Mouse (Mus musculus): ENCODE measurements at regions not wholly inside any gene's neighbourhood (a gene's known extent, or its start where the extent isn't known, plus 50 kb on each side); places are given as distances from the start of the nearest gene placed in this dataset.

DNA sequence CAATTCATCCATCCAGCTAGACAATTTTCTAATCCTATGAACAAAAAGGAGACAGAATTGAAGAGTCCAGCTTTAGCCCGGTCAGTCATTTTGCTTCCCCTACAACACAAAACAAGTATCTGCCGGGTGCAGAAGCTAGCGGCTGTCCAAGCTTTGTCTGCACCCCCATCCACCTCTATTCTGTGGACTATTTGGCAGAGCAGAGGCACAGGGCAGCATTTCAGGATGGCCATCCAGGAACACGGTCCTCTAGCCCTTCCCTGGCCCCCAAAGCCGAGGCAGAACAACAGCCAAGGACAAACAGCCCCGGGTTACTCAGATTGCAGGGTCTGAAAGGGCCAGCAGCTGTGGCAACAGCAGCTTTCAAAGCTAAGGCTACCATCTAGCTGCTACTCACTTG lies 358.6 kb downstream of the Sec23a start:
- Histone ChIP-seq H3K4me1 (ENCODE audit: control insufficient read depth, low read depth, low read length) (no peaks in the 10 kb centered on the region), H3K9ac (ENCODE audit: low read depth, low read length) (no peak overlapping the region), H3K9me3 (replicated peaks; ENCODE audit: control insufficient read depth, low read length) (no peaks in the 10 kb centered on the region), H3K27me3 (ENCODE audit: control insufficient read depth, insufficient read depth, low read depth, low read length) (no peaks in the 10 kb centered on the region), H3K4me3 (ENCODE audit: low read depth, low read length) (no peak overlapping the region), H3K36me3 (ENCODE audit: control insufficient read depth, insufficient read depth) (no peaks in the 10 kb centered on the region), H3K4me2 (ENCODE audit: low read depth, low read length) (no peak overlapping the region), H3K27ac (ENCODE audit: low read length) (no peak overlapping the region)
- no peak for ATAC-seq (ENCODE audit: low read depth)
- whole genome bisulfite sequencing (ENCODE audit: insufficient replicate concordance): 61% methylated on average over 6 of the region's 6 CpGs

DNA sequence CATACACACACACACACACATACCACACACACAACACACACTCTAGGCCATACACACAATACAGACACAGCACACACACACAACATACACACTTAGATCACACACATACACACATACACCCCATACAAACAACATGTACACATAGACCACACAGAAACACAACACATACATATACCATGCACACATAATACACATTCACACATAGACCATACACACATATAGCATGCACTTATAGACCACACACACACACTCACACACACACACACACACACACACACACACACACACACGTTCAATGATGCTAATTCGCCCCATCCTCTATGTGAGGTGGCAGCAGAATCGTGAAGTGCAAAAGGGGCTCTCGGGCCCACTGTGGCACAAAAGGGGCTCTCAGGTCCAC lies 359.1 kb downstream of the Sec23a start:
- Histone ChIP-seq H3K4me3 (ENCODE audit: low read depth, low read length) (no peak overlapping the region), H3K4me2 (ENCODE audit: low read depth, low read length) (no peak overlapping the region), H3K27ac (ENCODE audit: low read length) (no peak overlapping the region), H3K9ac (ENCODE audit: low read depth, low read length) (no peak overlapping the region), H3K9me3 (replicated peaks; ENCODE audit: control insufficient read depth, low read length) (no peaks in the 10 kb centered on the region), H3K27me3 (ENCODE audit: control insufficient read depth, insufficient read depth, low read depth, low read length) (no peaks in the 10 kb centered on the region), H3K4me1 (ENCODE audit: control insufficient read depth, low read depth, low read length) (no peaks in the 10 kb centered on the region), H3K36me3 (ENCODE audit: control insufficient read depth, insufficient read depth) (no peaks in the 10 kb centered on the region)
- WGBS (ENCODE audit: insufficient replicate concordance): 73% methylated on average over 4 of the region's 4 CpGs
- ATAC-seq (ENCODE audit: low read depth): no peak

DNA sequence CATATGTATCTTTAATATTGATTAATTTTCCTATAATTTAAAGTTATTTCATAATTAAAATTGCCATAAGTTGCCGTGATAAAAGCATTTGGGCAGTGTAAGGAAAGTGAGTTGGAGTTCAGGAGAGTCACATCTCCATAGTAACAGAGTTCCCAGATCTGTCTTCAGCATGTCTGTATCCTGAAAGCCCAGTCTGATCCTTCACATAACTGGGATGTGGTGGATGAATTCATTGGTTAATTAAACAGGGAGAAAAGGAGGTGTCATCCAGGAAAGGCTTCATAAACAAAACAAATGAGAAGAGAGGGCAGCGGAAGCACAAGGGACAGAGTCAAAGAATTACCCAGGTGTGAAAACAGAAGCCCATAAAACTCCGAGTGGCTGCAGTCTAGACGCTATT lies 363.5 kb downstream of the Sec23a start:
- no peak for ATAC-seq (ENCODE audit: low read depth)
- Histone ChIP-seq H3K4me1 (ENCODE audit: control insufficient read depth, low read depth, low read length) (no peaks in the 10 kb centered on the region), H3K9me3 (replicated peaks; ENCODE audit: control insufficient read depth, low read length) (no peaks in the 10 kb centered on the region), H3K36me3 (ENCODE audit: control insufficient read depth, insufficient read depth) (no peaks in the 10 kb centered on the region), H3K27ac (ENCODE audit: low read length) (no peak overlapping the region), H3K4me3 (ENCODE audit: low read depth, low read length) (no peak overlapping the region), H3K27me3 (ENCODE audit: control insufficient read depth, insufficient read depth, low read depth, low read length) (no peaks in the 10 kb centered on the region), H3K4me2 (ENCODE audit: low read depth, low read length) (no peak overlapping the region), H3K9ac (ENCODE audit: low read depth, low read length) (no peak overlapping the region)
- WGBS (ENCODE audit: insufficient replicate concordance): 39% methylated on average over 4 of the region's 4 CpGs

DNA sequence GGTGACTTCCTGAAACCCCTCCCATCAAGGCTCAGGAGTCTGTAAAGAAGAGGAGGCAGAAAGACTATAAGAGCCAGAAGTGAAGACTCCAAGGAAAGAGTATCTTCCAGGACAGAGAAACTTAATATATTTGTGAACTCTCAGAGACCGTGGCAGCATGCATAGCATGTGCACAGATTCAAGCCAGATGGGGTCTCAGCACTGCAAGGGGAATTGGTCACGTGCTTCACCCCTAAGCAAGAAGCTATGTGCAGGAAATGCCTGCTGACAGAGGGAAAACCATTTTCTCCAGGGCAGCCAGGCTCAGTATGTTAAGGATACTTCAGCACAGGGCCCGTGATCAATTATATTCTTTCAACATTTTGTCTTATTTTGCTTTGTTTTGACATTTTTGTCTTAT lies 368.0 kb downstream of the Sec23a start:
- no peak for ATAC-seq (ENCODE audit: low read depth)
- no peak overlapping the region for H3K4me2 ChIP-seq (ENCODE audit: low read depth, low read length)
- H3K9ac ChIP-seq (ENCODE audit: low read depth, low read length): no peak overlapping the region
- no peak overlapping the region for H3K4me3 ChIP-seq (ENCODE audit: low read depth, low read length)
- no peaks in the 10 kb centered on the region for H3K4me1 ChIP-seq (ENCODE audit: control insufficient read depth, low read depth, low read length)
- WGBS (ENCODE audit: insufficient replicate concordance): 38% methylated on average over 3 of the region's 3 CpGs
- no peak overlapping the region for H3K27ac ChIP-seq (ENCODE audit: low read length)
- no peaks in the 10 kb centered on the region for H3K9me3 ChIP-seq (replicated peaks; ENCODE audit: control insufficient read depth, low read length)
- no peaks in the 10 kb centered on the region for H3K27me3 ChIP-seq (ENCODE audit: control insufficient read depth, insufficient read depth, low read depth, low read length)
- H3K36me3 ChIP-seq (ENCODE audit: control insufficient read depth, insufficient read depth): no peaks in the 10 kb centered on the region

DNA sequence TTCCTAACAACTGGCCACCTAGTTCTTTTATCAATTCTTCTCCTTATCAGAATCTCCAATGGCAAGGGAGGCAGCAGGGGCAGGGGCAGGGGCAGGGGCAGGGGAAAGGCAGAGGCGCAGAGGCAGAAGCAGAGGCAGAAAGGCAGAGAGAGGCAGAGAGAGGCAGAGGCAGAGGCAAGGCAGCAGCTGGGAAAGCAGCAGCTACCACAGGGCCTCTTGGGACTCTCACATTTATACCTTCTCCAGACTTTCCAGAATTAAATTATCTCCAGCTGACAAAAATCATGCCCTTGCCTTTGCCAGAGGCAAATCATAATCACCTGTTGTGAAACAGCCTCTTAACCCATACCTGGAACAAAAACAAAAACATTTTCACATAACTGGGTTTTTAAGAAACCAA lies 370.4 kb upstream of the Clec14a start:
- Histone ChIP-seq H3K4me1 (ENCODE audit: control insufficient read depth, low read depth, low read length) (no peaks in the 10 kb centered on the region), H3K4me3 (ENCODE audit: low read depth, low read length) (no peak overlapping the region), H3K36me3 (ENCODE audit: control insufficient read depth, insufficient read depth) (no peaks in the 10 kb centered on the region), H3K9ac (ENCODE audit: low read depth, low read length) (no peak overlapping the region), H3K4me2 (ENCODE audit: low read depth, low read length) (no peak overlapping the region), H3K27me3 (ENCODE audit: control insufficient read depth, insufficient read depth, low read depth, low read length) (no peaks in the 10 kb centered on the region), H3K9me3 (replicated peaks; ENCODE audit: control insufficient read depth, low read length) (no peaks in the 10 kb centered on the region), H3K27ac (ENCODE audit: low read length) (no peak overlapping the region)
- ATAC-seq (ENCODE audit: low read depth): no peak
- 36% methylated on average over 1 of the region's 1 CpGs for WGBS (ENCODE audit: insufficient replicate concordance)

DNA sequence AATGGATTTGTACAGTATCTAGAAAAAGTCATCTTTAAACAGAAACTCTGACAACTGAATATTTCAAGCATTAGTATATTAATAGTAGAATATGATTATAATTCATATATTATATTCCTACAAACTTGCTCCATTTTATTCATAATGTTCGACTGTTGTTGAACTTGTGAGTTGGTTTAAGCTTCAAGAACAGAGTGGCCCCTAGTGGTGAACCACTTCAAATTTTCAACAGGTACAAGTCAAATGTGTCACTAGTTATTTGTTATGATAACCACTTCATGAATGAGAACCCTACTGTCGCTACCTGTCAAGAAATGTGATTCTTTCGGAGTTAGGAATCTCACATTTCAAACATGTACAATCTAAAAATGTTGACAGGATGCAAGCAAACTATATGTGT lies 369.2 kb upstream of the Clec14a start:
- no peak overlapping the region for H3K9ac ChIP-seq (ENCODE audit: low read depth, low read length)
- no peaks in the 10 kb centered on the region for H3K36me3 ChIP-seq (ENCODE audit: control insufficient read depth, insufficient read depth)
- no peak overlapping the region for H3K4me2 ChIP-seq (ENCODE audit: low read depth, low read length)
- H3K27ac ChIP-seq (ENCODE audit: low read length): no peak overlapping the region
- no peak overlapping the region for H3K4me3 ChIP-seq (ENCODE audit: low read depth, low read length)
- no peaks in the 10 kb centered on the region for H3K9me3 ChIP-seq (replicated peaks; ENCODE audit: control insufficient read depth, low read length)
- no peaks in the 10 kb centered on the region for H3K4me1 ChIP-seq (ENCODE audit: control insufficient read depth, low read depth, low read length)
- WGBS (ENCODE audit: insufficient replicate concordance): 51% methylated on average over 3 of the region's 3 CpGs
- no peaks in the 10 kb centered on the region for H3K27me3 ChIP-seq (ENCODE audit: control insufficient read depth, insufficient read depth, low read depth, low read length)
- ATAC-seq (ENCODE audit: low read depth): no peak

DNA sequence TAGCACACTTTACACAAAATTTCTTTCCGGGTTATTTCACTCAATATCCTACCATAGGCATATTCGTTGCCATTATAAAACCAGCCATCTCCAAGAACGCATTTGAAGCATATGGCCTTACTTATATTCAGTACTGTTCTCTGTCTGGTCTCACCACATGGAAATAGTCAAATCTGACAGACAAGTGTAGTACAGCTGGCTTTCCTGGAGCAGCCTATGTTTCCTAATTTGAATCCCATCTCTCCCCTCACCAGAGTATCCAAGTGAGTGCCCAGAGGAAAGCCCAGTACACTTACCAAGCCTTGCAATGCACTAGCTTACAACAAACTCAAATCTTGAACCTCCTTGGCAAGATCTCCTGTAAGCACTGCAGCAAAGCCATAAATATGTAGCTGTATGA lies 363.4 kb upstream of the Clec14a start:
- Histone ChIP-seq H3K4me2 (ENCODE audit: low read depth, low read length) (no peak overlapping the region), H3K4me1 (ENCODE audit: control insufficient read depth, low read depth, low read length) (no peaks in the 10 kb centered on the region), H3K9me3 (replicated peaks; ENCODE audit: control insufficient read depth, low read length) (no peaks in the 10 kb centered on the region), H3K36me3 (ENCODE audit: control insufficient read depth, insufficient read depth) (no peaks in the 10 kb centered on the region), H3K27me3 (ENCODE audit: control insufficient read depth, insufficient read depth, low read depth, low read length) (no peaks in the 10 kb centered on the region), H3K9ac (ENCODE audit: low read depth, low read length) (no peak overlapping the region), H3K4me3 (ENCODE audit: low read depth, low read length) (no peak overlapping the region), H3K27ac (ENCODE audit: low read length) (no peak overlapping the region)
- no peak for ATAC-seq (ENCODE audit: low read depth)
- 65% methylated on average over 3 of the region's 3 CpGs for WGBS (ENCODE audit: insufficient replicate concordance)

DNA sequence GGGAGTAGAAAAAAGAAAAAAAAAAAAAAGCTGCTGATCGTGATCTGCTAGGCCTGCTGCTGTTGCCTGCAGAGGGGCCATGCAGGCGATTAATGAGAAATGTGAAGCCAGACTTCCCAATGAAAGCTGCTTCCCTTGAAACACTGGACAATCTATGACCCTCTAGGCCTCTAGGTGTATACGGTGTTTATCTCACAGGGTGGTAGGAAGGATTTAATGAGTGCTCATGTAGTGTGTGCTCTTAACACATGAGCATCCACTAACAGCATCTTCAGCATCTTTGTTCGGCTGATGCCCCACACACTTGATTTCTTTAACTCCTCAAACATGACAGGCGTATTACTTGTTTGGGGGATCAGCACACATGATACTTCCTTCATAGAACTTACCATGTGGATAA lies 359.7 kb upstream of the Clec14a start:
- Histone ChIP-seq H3K27ac (ENCODE audit: low read length) (no peak overlapping the region), H3K27me3 (ENCODE audit: control insufficient read depth, insufficient read depth, low read depth, low read length) (no peaks in the 10 kb centered on the region), H3K9ac (ENCODE audit: low read depth, low read length) (no peak overlapping the region), H3K4me3 (ENCODE audit: low read depth, low read length) (no peak overlapping the region), H3K4me2 (ENCODE audit: low read depth, low read length) (no peak overlapping the region), H3K9me3 (replicated peaks; ENCODE audit: control insufficient read depth, low read length) (no peaks in the 10 kb centered on the region), H3K4me1 (ENCODE audit: control insufficient read depth, low read depth, low read length) (no peaks in the 10 kb centered on the region), H3K36me3 (ENCODE audit: control insufficient read depth, insufficient read depth) (no peaks in the 10 kb centered on the region)
- ATAC-seq (ENCODE audit: low read depth): no peak
- WGBS (ENCODE audit: insufficient replicate concordance): 60% methylated on average over 5 of the region's 5 CpGs

DNA sequence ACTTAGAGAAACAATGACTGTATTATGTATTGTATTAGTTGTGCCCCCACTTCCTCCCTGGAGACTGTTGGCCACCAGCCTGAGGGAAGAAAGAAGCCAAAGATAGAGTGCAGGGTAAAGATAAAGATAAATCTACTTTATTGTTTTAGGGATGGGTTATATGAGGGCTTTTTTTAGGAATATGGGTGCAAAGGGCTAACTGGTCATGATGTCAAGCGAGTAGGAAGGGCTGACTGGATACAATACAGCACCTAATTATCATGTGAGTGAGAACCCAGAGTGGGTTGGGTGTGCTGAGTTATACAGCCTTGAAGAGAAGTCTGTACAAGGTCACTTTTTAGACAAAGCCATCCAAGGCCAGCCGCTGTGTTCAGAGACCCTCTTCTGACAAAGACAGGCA lies 356.1 kb upstream of the Clec14a start:
- Histone ChIP-seq H3K4me3 (ENCODE audit: low read depth, low read length) (no peak overlapping the region), H3K27ac (ENCODE audit: low read length) (no peak overlapping the region), H3K4me1 (ENCODE audit: control insufficient read depth, low read depth, low read length) (no peaks in the 10 kb centered on the region), H3K4me2 (ENCODE audit: low read depth, low read length) (no peak overlapping the region), H3K9me3 (replicated peaks; ENCODE audit: control insufficient read depth, low read length) (no peaks in the 10 kb centered on the region), H3K27me3 (ENCODE audit: control insufficient read depth, insufficient read depth, low read depth, low read length) (no peaks in the 10 kb centered on the region), H3K36me3 (ENCODE audit: control insufficient read depth, insufficient read depth) (no peaks in the 10 kb centered on the region), H3K9ac (ENCODE audit: low read depth, low read length) (no peak overlapping the region)
- 67% methylated on average over 2 of the region's 2 CpGs for WGBS (ENCODE audit: insufficient replicate concordance)
- ATAC-seq (ENCODE audit: low read depth): no peak
